Mouse (Mus musculus): Measurements from ENCODE around the gene Dennd1b. TPM values are rescaled to one million over a fixed set of nuclear protein-coding genes. Genes with fewer than 3 reads are reported as not detected.

The Dennd1b gene
- 46.0 TPM for polyA plus RNA-seq (2017; shearing (Covaris generic))

GRCm38 (mm10) chr1:138963161-138963867, at the start of gene Dennd1b:
Dennd1b (plus strand) TSS chr1:138963435.

Other genes with a start within 250 kb of the Dennd1b start
- 0.20 TPM for gene Lhx9, start 114.9 kb upstream of the Dennd1b start, polyA plus RNA-seq (2017; shearing (Covaris generic))
- gene 2310009B15Rik, start 106.6 kb upstream of the Dennd1b start, polyA plus RNA-seq (2017; shearing (Covaris generic)): 13.7 TPM

Measured in effector memory CD4-positive, alpha-beta T cell, adult 5 months (primary cell).